Mouse (Mus musculus): ENCODE data around the gene Acoxl.

GRCm38 (mm10) chr2:127906973-127907678, 68.5 kb downstream of the Acoxl start:
- no peak for TF ChIP-seq POLR2A (IDR thresholded peaks at IDR 0.05; ENCODE audit: control insufficient read depth, extremely low read depth, insufficient read depth, low read length, poor library complexity)
- TF ChIP-seq CTCF (IDR thresholded peaks at IDR 0.05; ENCODE audit: borderline replicate concordance, control insufficient read depth, extremely low read depth, insufficient read depth, low read length, poor library complexity): no peak
